Mouse (Mus musculus) forebrain, embryonic 13.5 days (tissue): Measurements from ENCODE around the gene Nmt1. TPM values are rescaled to one million over a fixed set of nuclear protein-coding genes. Genes with fewer than 3 reads are reported as not detected.
A peak's percentile ranks its signal among the peaks of the same experiment; 100 is the strongest.

Experiments used
- ATAC-seq: fragments of 200-750 bp; cut with Nextera tagmentation; 2 replicates; pipeline ENCODE4 v1.8.0; 2017
- H3K27ac ChIP-seq: fragments of 300-500 bp; sonication (generic); 2 replicates; pipeline ENCODE4 v1.5.1; 2015; ENCODE audit warnings: inconsistent platforms, mild to moderate bottlenecking, moderate library complexity
- H3K27me3 ChIP-seq: fragments of 300-500 bp; sonication (generic); 2 replicates; pipeline ENCODE4 v1.6.1; 2015; ENCODE audit warnings: mild to moderate bottlenecking, inconsistent platforms
- H3K36me3 ChIP-seq: fragments of 300-500 bp; sonication (generic); 2 replicates; pipeline ENCODE4 v1.6.1; 2015; ENCODE audit warnings: mild to moderate bottlenecking, inconsistent platforms; ENCODE audit not compliant: poor library complexity, severe bottlenecking
- H3K4me1 ChIP-seq: fragments of 300-500 bp; sonication (generic); 2 replicates; pipeline ENCODE4 v1.6.1; 2015; ENCODE audit warnings: inconsistent platforms
- H3K4me2 ChIP-seq: fragments of 300-500 bp; sonication (generic); 2 replicates; pipeline ENCODE4 v1.6.1; 2015; ENCODE audit warnings: inconsistent platforms, mild to moderate bottlenecking, moderate library complexity
- H3K4me3 ChIP-seq: fragments of 300-500 bp; sonication (generic); 2 replicates; pipeline ENCODE4 v1.5.1; 2015; ENCODE audit warnings: mild to moderate bottlenecking, inconsistent platforms
- H3K9ac ChIP-seq: fragments of 300-500 bp; sonication (generic); 2 replicates; pipeline ENCODE4 v1.6.1; 2015; ENCODE audit warnings: mild to moderate bottlenecking, inconsistent platforms
- H3K9me3 ChIP-seq: fragments of 300-500 bp; sonication (generic); replicated peaks from 2 replicates; pipeline ENCODE4 v1.6.1; 2016; ENCODE audit warnings: inconsistent platforms
- WGBS: fragments of 180-500 bp; shearing (Covaris S2); methylation state at CpG from one replicate; pipeline ENCODE4 v1.1.7; 2015; 5-methylcytosine and 5-hydroxymethylcytosine counted together
- polyA plus RNA-seq: library from polyadenylated mRNA; unstranded; fragments of >200 nt; fragmentation: Nextera tagmentation; extraction: Ambion mirVana; gene quantifications from 2 replicates; pipeline ENCODE4 v1.2.1, GENCODE M21; 2015

Gene Nmt1
- polyA plus RNA-seq, 1 experiment from 2014 or later, result 53.9 TPM

DNA sequence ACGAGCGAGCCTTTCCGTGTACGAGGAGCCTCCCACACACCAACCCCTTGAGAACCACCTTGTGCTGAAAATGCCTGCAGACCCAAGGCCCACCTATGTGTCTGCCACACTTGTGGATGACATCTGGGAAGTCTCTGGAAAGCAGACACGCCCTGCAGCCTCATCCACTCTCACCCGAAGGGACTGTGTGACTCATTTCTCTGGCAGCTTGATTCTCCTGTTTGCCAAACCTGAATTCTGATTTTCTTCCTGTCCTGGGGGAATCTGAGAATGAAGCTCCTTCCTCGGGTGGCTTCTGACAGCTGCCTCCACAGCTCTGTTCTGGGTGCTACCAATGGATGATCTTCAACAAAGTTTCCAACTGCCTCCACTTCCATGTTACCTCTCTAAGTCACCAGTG is 31.6 kb upstream of the Nmt1 start:
- no peak for ATAC-seq
- Histone ChIP-seq H3K4me2 (no peak overlapping the region), H3K36me3 (peaks cover 65% of the 10 kb centered on the region), H3K27me3 (peaks cover 12% of the 10 kb centered on the region), H3K9ac (no peak overlapping the region), H3K9me3 (no peaks in the 10 kb centered on the region), H3K27ac (no peak overlapping the region), H3K4me3 (no peak overlapping the region), H3K4me1 (peaks cover 26% of the 10 kb centered on the region)
- WGBS, result 88% methylated on average over 7 of the region's 7 CpGs

DNA sequence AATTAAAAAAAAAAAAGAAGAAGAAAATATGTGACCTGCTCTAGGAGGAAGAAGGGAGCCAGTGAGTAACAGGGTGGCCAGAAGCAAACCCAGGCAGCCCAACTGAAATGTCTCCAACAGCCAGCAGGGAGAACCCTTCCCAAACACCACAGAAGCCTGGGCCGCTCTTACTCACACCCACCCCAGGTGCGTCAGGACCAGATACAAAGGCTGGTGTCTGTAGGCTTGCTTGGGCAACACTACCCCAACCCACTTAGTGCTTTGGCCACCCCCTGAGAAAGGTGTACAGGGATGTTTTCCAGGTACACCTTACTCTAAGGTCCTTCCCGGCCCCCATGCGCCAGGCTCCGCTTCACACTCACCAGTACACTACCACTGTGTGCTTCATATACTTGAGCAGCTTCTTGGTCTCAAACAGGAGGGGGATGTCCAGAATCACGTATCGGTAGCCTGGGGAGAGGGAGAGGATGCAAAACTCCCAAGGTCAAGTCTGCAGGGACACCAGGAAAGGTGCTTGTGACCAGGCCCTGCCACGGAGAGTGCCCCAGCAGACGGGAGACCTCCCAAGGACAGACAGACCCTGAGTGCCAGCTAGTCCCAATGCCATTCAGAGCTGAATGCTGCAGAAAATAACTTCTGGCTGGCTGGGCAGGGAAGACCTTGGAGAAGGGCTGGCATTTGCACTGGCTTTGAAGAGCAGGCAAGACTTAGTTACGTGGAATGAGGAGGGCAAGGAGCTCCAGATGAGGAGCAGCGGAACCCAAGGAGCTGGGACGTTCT is 30.8 kb upstream of the Nmt1 start:
- Histone ChIP-seq H3K4me3 (no peak overlapping the region), H3K9me3 (no peaks in the 10 kb centered on the region), H3K36me3 (peaks cover 65% of the 10 kb centered on the region), H3K27ac (no peak overlapping the region), H3K4me2 (no peak overlapping the region), H3K4me1 (peaks cover 18% of the 10 kb centered on the region), H3K27me3 (peaks cover 4% of the 10 kb centered on the region), H3K9ac (no peak overlapping the region)
- WGBS, result 97% methylated on average over 12 of the region's 12 CpGs
- no peak for ATAC-seq

DNA sequence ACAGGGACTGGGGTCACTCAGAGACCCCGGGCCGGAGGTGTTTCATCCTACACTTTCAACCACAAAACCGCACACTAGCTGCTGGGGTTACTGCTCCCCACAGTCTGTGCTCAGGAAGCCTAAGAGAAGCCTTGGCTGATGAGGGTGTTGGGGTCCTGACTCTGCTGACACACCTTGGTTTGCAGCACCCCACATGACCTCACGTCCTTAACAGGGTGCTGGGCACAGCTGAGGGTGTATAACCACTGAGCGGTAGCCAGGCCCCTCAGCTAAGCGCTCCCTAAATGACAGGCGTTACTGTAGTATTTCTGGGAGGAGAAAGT is 29.8 kb upstream of the Nmt1 start:
- Histone ChIP-seq H3K4me3 (no peak overlapping the region), H3K27me3 (no peaks in the 10 kb centered on the region), H3K27ac (no peak overlapping the region), H3K4me1 (peaks cover 21% of the 10 kb centered on the region), H3K9me3 (no peaks in the 10 kb centered on the region), H3K9ac (no peak overlapping the region), H3K4me2 (no peak overlapping the region), H3K36me3 (peaks cover 67% of the 10 kb centered on the region)
- 90% methylated on average over 7 of the region's 7 CpGs for WGBS
- ATAC-seq, result no peak

DNA sequence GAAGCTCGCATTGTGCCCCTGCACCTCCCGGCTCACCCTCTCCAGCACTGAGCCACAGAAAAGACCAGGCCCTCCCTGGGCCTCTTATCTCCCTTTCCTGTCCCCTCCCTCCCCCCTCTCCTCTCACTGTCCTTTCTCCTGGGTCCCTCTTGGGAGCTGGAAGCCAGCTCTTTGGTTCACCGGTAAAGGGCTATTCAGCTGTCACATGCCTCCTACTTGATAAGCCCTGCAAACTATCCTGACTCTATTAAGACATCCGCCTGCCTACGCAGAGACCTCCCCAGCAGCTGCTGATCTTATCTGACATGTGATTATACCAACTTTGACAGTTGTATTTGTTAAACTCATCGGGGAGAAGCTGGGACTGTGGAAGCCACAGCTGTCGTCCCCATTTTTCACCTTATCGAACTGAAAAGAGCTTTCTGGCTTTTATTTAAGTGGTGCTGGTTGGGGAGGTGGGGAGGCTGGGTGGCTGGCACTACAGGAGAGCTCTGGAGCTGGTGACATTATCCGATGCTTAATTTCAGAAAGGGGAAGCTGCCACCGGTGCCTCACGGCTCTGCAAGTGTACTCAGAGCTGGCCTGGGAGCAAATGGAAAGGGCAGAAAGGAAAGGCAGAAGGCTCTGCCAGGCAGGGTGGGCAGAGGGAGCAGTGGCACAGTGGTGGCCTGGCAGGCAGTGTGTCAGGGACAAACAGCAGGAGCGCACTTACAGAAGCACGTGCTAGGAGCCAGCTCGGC is 29.2 kb upstream of the Nmt1 start:
- Histone ChIP-seq H3K9me3 (no peaks in the 10 kb centered on the region), H3K4me1 (peaks cover 18% of the 10 kb centered on the region), H3K27me3 (no peaks in the 10 kb centered on the region), H3K4me3 (no peak overlapping the region), H3K36me3 (peaks cover 72% of the 10 kb centered on the region), H3K9ac (no peak overlapping the region), H3K4me2 (no peak overlapping the region), H3K27ac (0 out of 2 replicates have a peak overlapping the region, but pooled peaks have one; percentile 25)
- ATAC-seq, result no peak
- WGBS, result 82% methylated on average over 14 of the region's 14 CpGs

DNA sequence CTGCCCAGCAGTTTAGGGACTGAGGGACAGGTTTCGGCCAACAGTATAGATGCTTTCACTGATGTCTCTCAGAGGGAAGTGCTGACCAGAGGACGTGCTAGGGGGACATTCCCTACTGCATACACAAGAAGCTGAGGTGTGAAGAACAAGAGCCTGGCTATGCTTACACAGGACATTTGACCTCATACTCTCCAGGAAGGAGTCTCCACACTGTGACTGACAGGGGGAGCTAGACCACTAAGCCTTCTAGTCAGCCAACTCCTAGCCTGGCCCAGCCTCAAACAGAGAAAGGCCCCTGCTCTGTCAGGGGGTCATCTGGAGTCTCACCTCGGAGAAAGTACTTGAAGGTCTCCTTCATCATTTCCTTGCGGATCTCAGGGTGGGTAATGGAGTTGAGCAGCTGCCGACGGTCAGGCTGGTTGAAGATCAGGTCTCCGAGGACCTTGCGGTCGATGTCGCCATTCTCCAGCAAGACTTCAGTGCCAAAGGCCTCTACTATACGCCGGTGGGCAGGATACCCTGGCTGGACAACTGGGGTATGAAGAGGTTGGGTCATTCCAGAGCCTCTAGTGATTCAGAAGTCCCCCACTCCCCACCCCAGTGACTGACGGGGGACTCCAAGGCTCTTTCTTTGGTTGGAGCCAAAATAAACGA is 28.5 kb upstream of the Nmt1 start:
- no peak for ATAC-seq
- Histone ChIP-seq H3K4me3 (no peak overlapping the region), H3K4me2 (no peak overlapping the region), H3K9me3 (no peaks in the 10 kb centered on the region), H3K4me1 (peaks cover 12% of the 10 kb centered on the region; the same call in 1 of the 2 replicates), H3K27me3 (no peaks in the 10 kb centered on the region), H3K27ac (0 out of 2 replicates have a peak overlapping the region, but pooled peaks have one; percentile 25), H3K36me3 (peaks cover 66% of the 10 kb centered on the region), H3K9ac (no peak overlapping the region)
- 91% methylated on average over 14 of the region's 14 CpGs for WGBS

DNA sequence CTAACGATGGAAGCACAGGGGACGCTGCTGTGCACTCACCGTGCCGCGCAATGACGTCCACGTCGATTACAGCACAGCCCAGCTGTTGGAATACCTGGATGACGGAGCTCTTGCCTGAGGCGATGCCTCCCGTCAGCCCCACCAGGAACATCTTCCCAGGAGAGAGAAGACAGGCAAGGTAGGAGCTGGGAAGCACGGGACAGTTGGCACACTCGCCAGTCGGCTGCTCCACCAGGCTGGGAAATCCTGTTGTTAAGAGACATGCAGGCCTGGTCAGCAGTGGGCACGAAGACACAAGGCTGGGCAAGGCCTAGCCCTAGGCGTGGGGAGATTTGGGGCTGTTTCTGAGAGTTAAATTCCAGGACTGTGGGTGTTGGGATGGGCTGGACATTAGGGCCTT is 27.9 kb upstream of the Nmt1 start:
- Histone ChIP-seq H3K9ac (no peak overlapping the region), H3K4me3 (no peak overlapping the region), H3K9me3 (no peaks in the 10 kb centered on the region), H3K27ac (no peak overlapping the region), H3K36me3 (peaks cover 63% of the 10 kb centered on the region), H3K4me2 (no peak overlapping the region), H3K4me1 (peaks cover 12% of the 10 kb centered on the region; the same call in 1 of the 2 replicates), H3K27me3 (no peaks in the 10 kb centered on the region)
- WGBS, result 91% methylated on average over 16 of the region's 16 CpGs
- ATAC-seq, result no peak

DNA sequence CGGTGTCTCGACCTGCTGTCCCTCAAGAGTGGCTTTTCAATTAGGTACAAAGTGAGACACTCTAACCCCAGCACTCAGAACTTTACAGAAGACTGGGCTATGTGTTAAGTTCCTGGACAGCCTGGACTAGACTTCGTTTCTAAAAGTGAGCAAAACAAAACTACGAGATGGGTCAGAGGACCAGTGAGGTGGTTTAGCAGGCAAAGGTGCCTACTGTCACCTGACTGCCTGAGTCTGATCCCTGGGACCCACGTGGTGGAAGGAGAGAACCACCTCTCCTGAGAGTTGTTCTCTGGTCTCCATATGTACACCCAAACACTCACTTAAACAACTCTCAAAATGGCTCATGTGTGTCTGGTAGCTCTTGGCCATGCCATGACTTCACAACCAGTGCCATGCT is 26.9 kb upstream of the Nmt1 start:
- 87% methylated on average over 5 of the region's 5 CpGs for WGBS
- Histone ChIP-seq H3K4me1 (peaks cover 12% of the 10 kb centered on the region; the same call in 1 of the 2 replicates), H3K36me3 (peaks cover 54% of the 10 kb centered on the region), H3K27me3 (no peaks in the 10 kb centered on the region), H3K4me2 (no peak overlapping the region), H3K9me3 (no peaks in the 10 kb centered on the region), H3K9ac (no peak overlapping the region), H3K4me3 (no peak overlapping the region), H3K27ac (no peak overlapping the region)
- no peak for ATAC-seq

DNA sequence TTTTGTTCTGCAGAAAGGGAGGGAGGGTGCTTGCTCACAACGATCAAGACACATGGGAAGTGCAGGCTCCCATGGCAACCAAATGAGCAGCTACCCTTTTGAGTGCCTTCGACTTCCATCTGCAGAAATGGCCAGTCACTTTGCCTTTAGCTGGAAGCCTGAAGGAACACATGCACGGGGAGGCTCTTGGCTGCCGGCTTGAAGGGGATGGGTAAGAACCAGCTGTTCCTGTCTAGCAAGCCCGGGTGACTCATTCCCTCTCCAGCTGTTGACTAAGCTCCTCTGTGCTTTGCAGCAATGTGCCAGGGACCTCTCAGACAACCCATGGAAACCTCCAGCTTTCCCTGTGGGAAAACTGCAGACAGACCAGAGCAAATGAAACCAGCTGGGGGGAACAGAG is 24.8 kb upstream of the Nmt1 start:
- Histone ChIP-seq H3K4me2 (no peak overlapping the region), H3K36me3 (peaks cover 43% of the 10 kb centered on the region), H3K9me3 (no peaks in the 10 kb centered on the region), H3K27ac (peak overlapping the region; percentile 14; the same call in 1 of the 2 replicates), H3K4me3 (no peak overlapping the region), H3K4me1 (peaks cover 18% of the 10 kb centered on the region), H3K9ac (no peak overlapping the region), H3K27me3 (no peaks in the 10 kb centered on the region)
- 52% methylated on average over 5 of the region's 5 CpGs for WGBS
- no peak for ATAC-seq

DNA sequence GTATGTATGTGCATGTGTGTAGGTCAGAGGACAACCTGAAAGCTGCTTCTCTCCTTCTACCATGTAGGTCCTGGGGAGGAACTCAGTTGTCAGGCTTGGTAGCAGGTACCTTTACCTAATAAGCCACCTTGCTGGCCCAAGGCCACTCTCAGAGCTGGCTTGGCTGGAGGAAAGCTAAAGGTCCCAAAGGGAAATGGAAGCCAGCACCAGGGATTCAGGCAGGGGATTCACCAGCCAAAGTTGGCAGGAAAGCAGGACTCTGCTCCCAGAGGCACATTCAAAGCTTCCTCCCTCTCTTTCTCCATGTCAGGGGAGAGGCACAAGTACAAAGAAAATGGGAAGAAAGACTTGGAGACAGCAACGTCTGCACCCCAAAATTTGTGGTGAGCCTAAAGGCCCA is 23.1 kb upstream of the Nmt1 start:
- Histone ChIP-seq H3K4me1 (peaks cover 12% of the 10 kb centered on the region), H3K4me3 (no peak overlapping the region), H3K27ac (no peak overlapping the region), H3K36me3 (peaks cover 29% of the 10 kb centered on the region), H3K27me3 (no peaks in the 10 kb centered on the region), H3K9ac (no peak overlapping the region), H3K4me2 (no peak overlapping the region), H3K9me3 (no peaks in the 10 kb centered on the region)
- ATAC-seq, result no peak
- 95% methylated on average over 1 of the region's 1 CpGs for WGBS

DNA sequence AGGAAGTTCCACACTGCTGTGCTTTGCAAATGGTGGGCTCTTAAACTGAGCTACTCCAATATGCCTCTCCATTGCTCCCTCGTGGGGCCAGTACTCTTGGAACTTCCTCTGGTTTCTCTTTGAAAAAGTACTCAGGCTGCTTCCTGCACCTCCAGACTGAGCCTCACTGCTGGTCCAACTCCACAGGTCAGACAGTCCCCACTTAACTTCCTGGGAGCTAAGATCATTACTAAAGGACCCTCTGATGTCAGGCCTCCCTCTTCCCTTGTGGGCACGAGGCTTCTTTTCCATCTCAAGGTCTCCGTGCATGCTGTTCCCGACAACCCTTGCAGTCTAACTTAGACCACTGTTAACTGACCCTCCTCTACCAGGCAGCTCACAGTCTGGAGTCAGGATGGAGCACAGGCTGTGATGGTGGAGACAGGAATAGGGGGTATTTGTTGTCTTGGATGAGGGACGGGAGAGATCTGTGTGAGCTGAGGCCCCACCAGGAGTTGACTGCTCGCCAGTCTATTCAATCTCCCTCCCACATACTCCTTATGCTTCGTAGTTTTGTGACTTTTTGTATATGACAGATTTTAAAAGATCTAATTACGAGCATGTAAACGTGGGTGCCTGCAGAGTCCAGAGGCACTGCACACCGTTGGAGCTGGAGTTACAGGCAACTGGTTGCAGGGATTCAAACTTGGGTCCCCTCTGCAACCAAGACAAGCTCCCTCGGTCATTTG is 22.6 kb upstream of the Nmt1 start:
- peaks cover 24% of the 10 kb centered on the region for H3K36me3 ChIP-seq
- H3K4me3 ChIP-seq, result no peak overlapping the region
- peaks cover 12% of the 10 kb centered on the region for H3K4me1 ChIP-seq
- H3K27me3 ChIP-seq, result no peaks in the 10 kb centered on the region
- H3K9ac ChIP-seq, result no peak overlapping the region
- 91% methylated on average over 11 of the region's 11 CpGs for WGBS
- H3K27ac ChIP-seq, result no peak overlapping the region
- no peaks in the 10 kb centered on the region for H3K9me3 ChIP-seq
- no peak for ATAC-seq
- no peak overlapping the region for H3K4me2 ChIP-seq

DNA sequence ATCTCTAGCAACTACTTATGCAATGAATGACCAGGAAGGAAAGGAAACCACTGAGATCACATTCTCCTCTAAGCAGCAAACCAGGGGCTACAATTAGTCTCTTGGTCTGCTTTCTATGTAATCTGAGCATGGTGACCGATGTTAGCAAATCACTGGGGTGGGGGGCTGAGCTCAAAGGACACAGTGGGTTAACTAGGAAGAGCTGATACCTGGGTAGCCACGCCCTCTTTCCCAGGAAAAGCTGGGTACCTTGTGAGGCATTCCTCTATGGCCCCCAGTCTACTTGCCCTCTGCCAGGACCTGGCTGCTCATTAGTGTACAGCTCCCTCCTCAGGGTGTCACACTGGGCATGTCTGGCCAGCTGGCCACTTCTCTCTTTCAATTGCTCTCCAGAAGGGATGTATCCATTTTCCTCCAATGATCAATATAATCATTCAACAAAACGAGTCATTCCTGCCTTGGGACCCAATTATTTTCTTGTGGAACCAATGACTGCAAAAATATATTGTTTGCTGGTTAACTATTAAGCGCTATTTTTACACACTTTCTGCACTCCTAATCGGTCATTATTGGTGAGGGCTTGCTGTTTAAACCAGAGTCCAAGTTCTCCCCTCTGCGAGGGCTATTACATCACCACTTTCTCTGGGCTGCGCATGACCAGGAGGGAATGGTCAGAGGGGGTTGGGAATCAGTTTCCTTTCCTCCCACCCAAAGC is 21.5 kb upstream of the Nmt1 start:
- Histone ChIP-seq H3K9me3 (no peaks in the 10 kb centered on the region), H3K9ac (no peak overlapping the region), H3K4me2 (no peak overlapping the region), H3K36me3 (peaks cover 24% of the 10 kb centered on the region), H3K4me3 (no peak overlapping the region), H3K27ac (no peak overlapping the region), H3K27me3 (no peaks in the 10 kb centered on the region), H3K4me1 (peaks cover 12% of the 10 kb centered on the region)
- 93% methylated on average over 7 of the region's 7 CpGs for WGBS
- no peak for ATAC-seq
